Mouse (Mus musculus) right cerebral cortex, postnatal 14 days (tissue): ENCODE measurements around the gene Gm42517.

Source experiments
- DNase-seq: peaks from one replicate; pipeline ENCODE4 v3.0.0; 2022

Gm42517 gene

DNA sequence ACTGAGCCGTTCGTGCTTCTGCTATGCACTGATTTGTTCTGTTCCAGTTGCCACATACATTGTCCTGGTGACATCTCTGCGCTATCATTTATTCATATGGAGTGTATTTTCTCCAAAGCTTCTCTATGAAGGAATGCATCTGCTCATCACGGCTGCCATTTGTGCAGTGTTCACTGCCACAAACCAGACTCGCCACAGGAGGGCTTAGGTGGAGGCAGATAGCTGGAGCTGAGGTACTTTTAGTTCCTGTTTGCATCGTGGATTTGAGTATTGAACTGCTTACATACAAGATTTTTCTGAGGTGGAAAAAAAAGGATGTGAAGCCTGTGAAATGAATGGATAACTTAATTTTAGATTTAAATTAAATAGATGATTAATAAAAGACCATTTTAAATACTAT lies 19.9 kb downstream of the Gm42517 start:
- DNase-seq, result no peak

DNA sequence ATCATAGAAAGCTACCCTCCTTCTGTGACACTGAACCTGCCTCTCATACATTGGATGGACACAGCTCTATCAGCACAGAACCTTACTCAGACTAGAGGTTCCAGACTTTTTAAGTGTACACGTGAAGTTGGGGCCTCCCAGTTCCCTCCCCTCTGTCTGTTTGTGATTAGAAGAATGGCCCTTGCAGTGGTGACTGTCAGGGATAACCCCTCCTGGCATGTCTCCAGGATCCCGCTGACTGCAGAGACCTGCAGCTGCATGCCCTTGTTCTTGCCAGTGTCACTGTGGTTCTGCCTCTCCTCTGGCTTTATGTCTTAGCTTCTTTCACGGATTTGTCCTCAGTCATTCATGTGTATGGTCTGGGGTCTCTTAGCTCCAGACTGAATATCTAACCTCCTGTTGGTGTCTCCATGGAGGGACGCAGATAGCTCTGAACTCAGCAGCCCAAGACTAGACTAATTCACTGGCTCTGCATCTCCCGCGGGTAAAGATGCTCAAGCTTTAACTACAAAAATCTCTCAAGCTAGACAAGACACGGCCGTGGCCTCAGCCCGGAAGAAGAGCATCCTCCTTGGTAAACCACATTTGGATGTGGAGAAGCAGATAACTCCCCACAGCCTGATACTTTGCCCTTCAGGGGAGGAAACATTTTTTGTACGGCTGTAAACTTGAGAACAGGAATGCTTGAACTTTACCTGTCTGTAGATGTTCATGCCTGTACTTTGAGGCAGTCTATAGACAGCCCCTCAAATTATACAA lies 22.2 kb downstream of the Gm42517 start:
- DNase-seq, result no peak

DNA sequence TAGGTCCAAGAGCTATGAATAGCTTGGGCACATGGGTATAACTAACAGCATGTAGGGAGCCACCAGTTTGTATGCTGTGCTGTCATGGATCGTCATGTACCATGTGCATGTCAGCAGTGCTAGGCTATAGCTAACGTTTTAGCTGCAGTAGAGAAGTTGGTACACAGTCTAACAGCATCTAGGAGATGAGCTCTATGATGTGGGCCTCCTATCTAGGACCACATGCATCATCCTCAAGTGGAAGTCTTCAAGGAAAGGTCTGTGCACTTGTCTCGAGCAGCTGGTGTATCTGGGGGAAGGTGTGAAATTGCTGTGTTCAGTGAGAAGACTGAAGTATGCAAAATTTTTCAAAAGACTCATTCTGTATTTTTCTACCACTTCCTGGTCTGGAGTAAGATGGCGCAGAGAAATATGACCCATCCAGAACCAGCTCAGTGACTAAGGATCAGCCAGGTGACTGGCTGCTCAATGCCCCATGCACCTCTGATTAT lies 24.0 kb downstream of the Gm42517 start:
- no peak for DNase-seq

DNA sequence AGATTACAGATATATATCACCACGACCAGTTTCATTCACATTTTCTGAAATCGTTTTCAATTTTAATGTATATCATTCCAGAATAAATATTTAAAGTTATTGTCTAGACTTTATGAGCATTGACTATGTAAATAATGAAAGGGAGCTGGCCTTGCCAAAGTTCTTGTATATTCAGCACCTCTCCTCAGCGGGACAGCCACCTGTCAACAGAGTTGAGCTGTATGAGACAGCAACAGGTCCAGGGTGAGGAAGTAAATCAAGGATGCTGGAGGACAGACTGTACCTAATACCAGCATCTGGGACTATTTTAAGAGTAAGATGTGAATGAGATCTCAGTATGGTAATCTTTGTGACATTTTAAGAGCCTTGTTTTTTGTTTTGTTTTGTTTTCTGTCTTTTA lies 29.7 kb downstream of the Gm42517 start:
- no peak for DNase-seq

DNA sequence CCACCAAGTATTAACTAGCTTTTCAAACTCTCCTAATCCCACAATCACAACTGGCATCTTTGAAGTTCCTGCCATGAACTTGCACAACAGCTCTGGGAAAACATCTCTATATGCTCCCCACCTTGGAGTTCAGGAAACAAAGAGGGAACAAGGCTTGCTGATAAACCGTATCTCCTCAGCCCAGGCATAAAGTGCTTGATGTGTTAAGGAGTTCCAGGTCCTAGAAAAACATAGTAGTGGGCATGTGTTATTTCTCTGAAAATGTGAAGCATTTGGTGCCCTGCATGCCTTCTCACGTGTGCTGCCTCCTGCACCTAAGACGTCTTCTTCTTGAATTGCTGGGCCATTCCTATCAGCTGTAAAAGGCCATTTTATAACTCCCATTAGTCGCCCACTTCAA lies 30.3 kb downstream of the Gm42517 start:
- DNase-seq, result no peak

DNA sequence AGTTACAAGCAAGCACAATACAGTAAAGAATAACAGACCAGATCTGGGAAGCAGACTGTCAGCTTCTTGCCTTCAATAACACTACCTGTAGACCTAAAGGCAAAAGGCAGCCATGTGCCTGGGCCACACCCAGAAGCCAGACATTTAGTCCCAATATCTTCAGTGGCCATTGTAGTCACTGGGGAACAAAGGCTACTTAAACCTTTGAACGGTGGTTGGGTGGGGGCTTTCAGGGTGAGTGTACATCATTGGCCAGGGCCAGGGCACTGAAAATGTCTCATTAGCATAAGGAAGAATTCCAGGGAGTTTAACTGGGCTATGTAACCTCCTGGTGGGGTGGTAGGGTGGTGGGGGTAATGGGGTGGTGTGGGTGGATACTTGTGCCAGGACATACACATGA lies 36.7 kb downstream of the Gm42517 start:
- no peak for DNase-seq
